Mouse (Mus musculus) lung, postnatal 4 days (tissue): ENCODE data around the gene Alkbh1.
"Not testable (repeated sequence)": the region's sequence is repeated elsewhere in the genome, so short reads cannot be mapped to it uniquely, and the experiment has no call there.

Source experiments
- DNase-seq, 2 experiments: peaks; one replicate each; pipeline ENCODE4 v3.0.0; 2021

Gene Alkbh1

GRCm38 (mm10) chr12:87443700-87444122 lies at the start of gene Alkbh1, which contains the start of gene Slirp:
Gene Alkbh1 (minus strand): TSS chr12:87444017.
Gene Slirp (plus strand): TSS chr12:87443896.
- DNase-seq, result peak; percentile 90 to 91

- DNase-seq, result not testable (repeated sequence)
Observed at GRCm38 (mm10) chr12:87488683-87489082, 44.9 kb upstream of the Alkbh1 start.

GRCm38 (mm10) chr12:87482482-87482881 lies 38.7 kb upstream of the Alkbh1 start:
- not testable (repeated sequence) for DNase-seq

GRCm38 (mm10) chr12:87474756-87475155 lies 30.9 kb upstream of the Alkbh1 start:
- DNase-seq, result no peak

GRCm38 (mm10) chr12:87471964-87472786 lies 28.4 kb upstream of the Alkbh1 start, which contains the start of gene Snw1:
Gene Snw1 (minus strand): TSS chr12:87472274.
- DNase-seq, result peak; percentile 95 to 96

- DNase-seq, result no peak
Observed at GRCm38 (mm10) chr12:87471421-87471963, 27.7 kb upstream of the Alkbh1 start.

GRCm38 (mm10) chr12:87470263-87471136 lies 26.7 kb upstream of the Alkbh1 start:
- DNase-seq, result no peak

GRCm38 (mm10) chr12:87464678-87465297 lies 21.0 kb upstream of the Alkbh1 start:
- no peak for DNase-seq

- no peak for DNase-seq
Observed at GRCm38 (mm10) chr12:87449456-87449855, 5.6 kb upstream of the Alkbh1 start.

- peak in 1 of 2 experiments; percentile 4 for DNase-seq
Observed at GRCm38 (mm10) chr12:87444211-87444610, 394 bp upstream of the Alkbh1 start.

GRCm38 (mm10) chr12:87443115-87443699 lies 610 bp downstream of the Alkbh1 start:
- DNase-seq, result no peak

- no peak for DNase-seq
Observed at GRCm38 (mm10) chr12:87442177-87443114, 1.4 kb downstream of the Alkbh1 start.

- DNase-seq, result no peak
Observed at GRCm38 (mm10) chr12:87428885-87429284, 14.9 kb downstream of the Alkbh1 start.

- DNase-seq, result no peak
Observed at GRCm38 (mm10) chr12:87428295-87428694, 15.5 kb downstream of the Alkbh1 start.

- DNase-seq, result no peak
Observed at GRCm38 (mm10) chr12:87426354-87427031, 17.3 kb downstream of the Alkbh1 start.

- DNase-seq, result no peak
Observed at GRCm38 (mm10) chr12:87424516-87424915, 19.3 kb downstream of the Alkbh1 start.

GRCm38 (mm10) chr12:87423700-87424099 lies 20.1 kb downstream of the Alkbh1 start:
- no peak for DNase-seq

- no peak for DNase-seq
Observed at GRCm38 (mm10) chr12:87421708-87422507, 21.9 kb downstream of the Alkbh1 start.

- DNase-seq, result no peak
Observed at GRCm38 (mm10) chr12:87419974-87420485, 23.8 kb downstream of the Alkbh1 start.
